26 mouse cellular contexts compared by ENCODE assay signal in genomic region chr19:6595801-6596200, GRCm38 (mm10). TPM values are rescaled to one million over a fixed set of nuclear protein-coding genes. Genes with fewer than 3 reads are reported as not detected.
"Had no signal": no experiment of that assay in that cellular context is flagged by ENCODE, and none has a peak within 500 bp of the region (broad histone marks: within the 10 kb centered on the region; RNA-seq: fewer than 3 reads in every experiment).

No protein-coding gene starts in this region.

- H3K27me3 ChIP-seq: midbrain, embryonic 13.5 days; neural tube, embryonic 13.5 days; neural tube, embryonic 15.5 days had no signal

- DNase-seq: lung, adult 18-20 months; lung, embryonic 14.5 days; lung, postnatal 10 days; retina, postnatal 1 day; right cerebral cortex, adult 18-20 months; right cerebral cortex, postnatal 25 days; right cerebral cortex, postnatal 4 days; spleen, adult 18-20 months; thymus, adult 18-20 months; thymus, postnatal 14 days; thymus, postnatal 36 days had no signal

- H3K27ac ChIP-seq: midbrain, embryonic 13.5 days; neural tube, embryonic 13.5 days; neural tube, embryonic 15.5 days had no signal

- H3K9me3 ChIP-seq: midbrain, embryonic 13.5 days; neural tube, embryonic 13.5 days; neural tube, embryonic 15.5 days had no signal

- H3K4me2 ChIP-seq: lung, embryonic 14.5 days; midbrain, embryonic 11.5 days; midbrain, embryonic 13.5 days; neural tube, embryonic 13.5 days; neural tube, embryonic 15.5 days had no signal

- ATAC-seq: midbrain, embryonic 13.5 days; midbrain, embryonic 16.5 days had no signal

- H3K36me3 ChIP-seq: midbrain, embryonic 13.5 days; neural tube, embryonic 13.5 days; neural tube, embryonic 15.5 days had no signal

- H3K4me3 ChIP-seq: midbrain, embryonic 13.5 days; myocyte; neural tube, embryonic 13.5 days; neural tube, embryonic 15.5 days had no signal

- H3K4me1 ChIP-seq: midbrain, embryonic 13.5 days; neural tube, embryonic 13.5 days; neural tube, embryonic 15.5 days had no signal

- H3K9ac ChIP-seq: lung, embryonic 14.5 days; midbrain, embryonic 13.5 days; neural tube, embryonic 13.5 days; neural tube, embryonic 15.5 days had no signal

RNA-seq across cellular contexts. Expression of gene Slc22a12, which starts 53.0 kb away (rescaled TPM):
- total RNA-seq: megakaryocyte, adult 5-6 weeks; megakaryocyte-erythroid progenitor cell, adult 5-6 weeks had no signal
- polyA plus RNA-seq: liver, embryonic 16.5 days; lung, embryonic 14.5 days; lung, embryonic 16.5 days; midbrain, embryonic 11.5 days; midbrain, embryonic 13.5 days; myocyte; neural tube, embryonic 11.5 days; neural tube, embryonic 13.5 days; small intestine, adult 2 months; stomach, embryonic 14.5 days; stomach, embryonic 16.5 days; thymus, postnatal 0 days had no signal
